Mouse (Mus musculus): ENCODE data around the gene Hypk. TPM values are rescaled to one million over a fixed set of nuclear protein-coding genes. Genes with fewer than 3 reads are reported as not detected.
"Not testable (repeated sequence)": the region's sequence is repeated elsewhere in the genome, so short reads cannot be mapped to it uniquely, and the experiment has no call there.

The Hypk gene
- polyA plus RNA-seq, 1 experiment from 2014 or later = 101 TPM

- H3K27ac ChIP-seq = no peak overlapping the region
- peak overlapping the region; percentile 50 for H3K4me2 ChIP-seq (replicated peaks)
- ATAC-seq = peak; percentile 60
- H3K4me1 ChIP-seq (replicated peaks) = no peaks in the 10 kb centered on the region
- H3K36me3 ChIP-seq = no peaks in the 10 kb centered on the region
- no peaks in the 10 kb centered on the region for H3K9me3 ChIP-seq
- peak overlapping the region; percentile 63; the same call in 1 of the 2 replicates for H3K9ac ChIP-seq
- peak overlapping the region; percentile 58 for H3K4me3 ChIP-seq (replicated peaks)
- WGBS = 32% methylated on average over 8 of the region's 8 CpGs
- no peaks in the 10 kb centered on the region for H3K27me3 ChIP-seq (replicated peaks)
These were observed 21.1 kb downstream of the Hypk start for GRCm38 (mm10) chr2:121474180-121474535.

- ATAC-seq; H3K9ac ChIP-seq; H3K27ac ChIP-seq; H3K4me2 ChIP-seq (replicated peaks); H3K36me3 ChIP-seq; H3K4me1 ChIP-seq (replicated peaks); H3K4me3 ChIP-seq (replicated peaks); H3K9me3 ChIP-seq; H3K27me3 ChIP-seq (replicated peaks): not testable (repeated sequence)
- 94% methylated on average over 2 of the region's 2 CpGs for WGBS
These were observed 22.2 kb downstream of the Hypk start for GRCm38 (mm10) chr2:121475306-121475705.

- no peak overlapping the region for H3K9ac ChIP-seq
- H3K27ac ChIP-seq = no peak overlapping the region
These were observed 24.6 kb downstream of the Hypk start for GRCm38 (mm10) chr2:121477491-121478266.

GRCm38 (mm10) chr2:121480498-121480897 lies 27.4 kb downstream of the Hypk start:
- no peak overlapping the region for H3K9ac ChIP-seq
- H3K4me1 ChIP-seq (replicated peaks) = no peaks in the 10 kb centered on the region
- H3K4me2 ChIP-seq (replicated peaks) = no peak overlapping the region
- no peaks in the 10 kb centered on the region for H3K27me3 ChIP-seq (replicated peaks)
- WGBS = 54% methylated on average over 3 of the region's 3 CpGs
- no peak overlapping the region for H3K27ac ChIP-seq
- no peak for ATAC-seq
- H3K9me3 ChIP-seq = no peaks in the 10 kb centered on the region
- H3K4me3 ChIP-seq (replicated peaks) = no peak overlapping the region
- no peaks in the 10 kb centered on the region for H3K36me3 ChIP-seq

More at GRCm38 (mm10) chr2:121477491-121478266, 24.6 kb downstream of the Hypk start:
- WGBS = 88% methylated on average over 3 of the region's 3 CpGs
- Histone ChIP-seq H3K4me3 (replicated peaks) (no peak overlapping the region), H3K36me3 (no peaks in the 10 kb centered on the region), H3K4me1 (replicated peaks) (no peaks in the 10 kb centered on the region), H3K27me3 (replicated peaks) (no peaks in the 10 kb centered on the region), H3K9me3 (no peaks in the 10 kb centered on the region), H3K4me2 (replicated peaks) (no peak overlapping the region)
- no peak for ATAC-seq

- not testable (repeated sequence) for H3K27ac ChIP-seq; ATAC-seq; H3K4me2 ChIP-seq (replicated peaks); H3K27me3 ChIP-seq (replicated peaks); H3K4me1 ChIP-seq (replicated peaks); H3K9me3 ChIP-seq; H3K9ac ChIP-seq; H3K36me3 ChIP-seq; H3K4me3 ChIP-seq (replicated peaks)
- 84% methylated on average over 13 of the region's 13 CpGs for WGBS
These were observed 27.8 kb downstream of the Hypk start for GRCm38 (mm10) chr2:121480916-121481315.

GRCm38 (mm10) chr2:121483576-121483975 lies 30.5 kb downstream of the Hypk start:
- Histone ChIP-seq H3K27ac (no peak overlapping the region), H3K4me3 (replicated peaks) (no peak overlapping the region), H3K27me3 (replicated peaks) (no peaks in the 10 kb centered on the region), H3K9ac (no peak overlapping the region), H3K4me2 (replicated peaks) (no peak overlapping the region), H3K9me3 (no peaks in the 10 kb centered on the region), H3K4me1 (replicated peaks) (no peaks in the 10 kb centered on the region), H3K36me3 (no peaks in the 10 kb centered on the region)
- no peak for ATAC-seq
- WGBS = 59% methylated on average over 8 of the region's 8 CpGs

GRCm38 (mm10) chr2:121484403-121484802 lies 31.3 kb downstream of the Hypk start:
- not testable (repeated sequence) for H3K27me3 ChIP-seq (replicated peaks); H3K4me2 ChIP-seq (replicated peaks); H3K4me3 ChIP-seq (replicated peaks); H3K4me1 ChIP-seq (replicated peaks); H3K9ac ChIP-seq; ATAC-seq; H3K27ac ChIP-seq; H3K9me3 ChIP-seq; H3K36me3 ChIP-seq
- WGBS = 85% methylated on average over 2 of the region's 2 CpGs

GRCm38 (mm10) chr2:121501550-121501949 lies 48.5 kb downstream of the Hypk start:
- not testable (repeated sequence) for H3K4me2 ChIP-seq (replicated peaks); H3K9ac ChIP-seq; H3K4me1 ChIP-seq (replicated peaks); ATAC-seq; H3K36me3 ChIP-seq; H3K4me3 ChIP-seq (replicated peaks); H3K27ac ChIP-seq; H3K9me3 ChIP-seq; H3K27me3 ChIP-seq (replicated peaks)
- WGBS = 49% methylated on average over 3 of the region's 6 CpGs

GRCm38 (mm10) chr2:121505942-121506882 lies 53.1 kb downstream of the Hypk start, which contains the start of the genes Mfap1a and Wdr76:
TSS of gene Mfap1a (minus strand) at chr2:121506665.
TSS of gene Wdr76 (plus strand) at chr2:121506723.
- not testable (repeated sequence) for H3K9me3 ChIP-seq; H3K36me3 ChIP-seq; H3K4me1 ChIP-seq (replicated peaks); H3K27me3 ChIP-seq (replicated peaks)
- ATAC-seq = peak; percentile 96
- peak within 1 kb of the TSS; percentile 77 for H3K27ac ChIP-seq
- H3K4me3 ChIP-seq (replicated peaks) = peak within 1 kb of the TSS; percentile 64
- H3K4me2 ChIP-seq (replicated peaks) = peak within 1 kb of the TSS; percentile 64
- 4% methylated on average over 41 of the region's 42 CpGs for WGBS
- peak within 1 kb of the TSS; percentile 60 for H3K9ac ChIP-seq

- no peaks in the 10 kb centered on the region for H3K9me3 ChIP-seq
- H3K4me3 ChIP-seq (replicated peaks) = peak overlapping the region; percentile 64
- no peaks in the 10 kb centered on the region for H3K36me3 ChIP-seq
- peak overlapping the region; percentile 64 for H3K4me2 ChIP-seq (replicated peaks)
- 4% methylated on average over 12 of the region's 12 CpGs for WGBS
- ATAC-seq = no peak
- no peak overlapping the region; the same call in 1 of the 2 replicates for H3K27ac ChIP-seq
- no peaks in the 10 kb centered on the region for H3K27me3 ChIP-seq (replicated peaks)
- peaks cover 9% of the 10 kb centered on the region for H3K4me1 ChIP-seq (replicated peaks)
- H3K9ac ChIP-seq = peak overlapping the region; percentile 60
These were observed 54.3 kb downstream of the Hypk start for GRCm38 (mm10) chr2:121507173-121507950.

- Histone ChIP-seq H3K9me3 (no peaks in the 10 kb centered on the region), H3K27ac (no peak overlapping the region), H3K4me1 (replicated peaks) (peaks cover 9% of the 10 kb centered on the region), H3K27me3 (replicated peaks) (no peaks in the 10 kb centered on the region), H3K36me3 (no peaks in the 10 kb centered on the region), H3K4me2 (replicated peaks) (peak overlapping the region; percentile 64), H3K9ac (peak overlapping the region; percentile 60; the same call in 1 of the 2 replicates), H3K4me3 (replicated peaks) (peak overlapping the region; percentile 64)
- WGBS = 43% methylated on average over 2 of the region's 2 CpGs
- ATAC-seq = no peak
These were observed 54.9 kb downstream of the Hypk start for GRCm38 (mm10) chr2:121507951-121508330.

Data from intestine, embryonic 15.5 days (tissue).